21 mouse cellular contexts compared by ENCODE assay signal in genomic region chr2:167187119-167187518, GRCm38 (mm10). TPM values are rescaled to one million over a fixed set of nuclear protein-coding genes. Genes with fewer than 3 reads are reported as not detected.
DNase-seq lines count a peak whose midpoint lies in the region; ATAC-seq and TF ChIP-seq lines count a peak whose summit lies in the region.
"Had no signal": no experiment of that assay in that cellular context is flagged by ENCODE, and none has a peak within 500 bp of the region (broad histone marks: within the 10 kb centered on the region; RNA-seq: fewer than 3 reads in every experiment).

No protein-coding gene starts in this region.

- ATAC-seq in forebrain, postnatal 0 days, result no peak
- ATAC-seq: CD4-positive, CD25-positive, alpha-beta regulatory T cell, adult 4 months; liver, embryonic 12.5 days; Patski had no signal

- intact Hi-C loops in left cerebral cortex, adult 2 months (cut with DNase I), result loop anchor here (5.0 kb wide), 2 partner anchors 50 to 125 kb away; partner anchors contain the start of gene Znfx1

- H3K27me3 ChIP-seq in forebrain, postnatal 0 days (ENCODE audit: insufficient read depth, low read length), result no peaks in the 10 kb centered on the region
- H3K27me3 ChIP-seq in forebrain, embryonic 10.5 days (ENCODE audit: poor library complexity, severe bottlenecking), result peaks cover 70% of the 10 kb centered on the region
- H3K27me3 ChIP-seq: Patski had no signal

- WGBS in forebrain, postnatal 0 days, result 84% methylated on average over 5 of the region's 5 CpGs
- 81% methylated on average over 5 of the region's 5 CpGs for whole genome bisulfite sequencing in forebrain, embryonic 10.5 days
- WGBS in olfactory bulb, adult 2 months, result 62% methylated on average over 5 of the region's 5 CpGs

- TF ChIP-seq POLR2A in olfactory bulb, adult 2 months (IDR thresholded peaks at IDR 0.05; ENCODE audit: insufficient read depth, low read depth, low read length), result no peak

- no peak overlapping the region for H3K4me3 ChIP-seq in forebrain, postnatal 0 days (ENCODE audit: low read depth, low read length)
- H3K4me3 ChIP-seq in forebrain, embryonic 10.5 days, result no peak overlapping the region
- H3K4me3 ChIP-seq in left cerebral cortex, adult 2 months, result peak overlapping the region; percentile 69
- peak overlapping the region; percentile 34 for H3K4me3 ChIP-seq in olfactory bulb, adult 2 months (ENCODE audit: insufficient read depth, low read depth, low read length)
- H3K4me3 ChIP-seq: heart, embryonic 15.5 days; liver, embryonic 12.5 days had no signal

- peaks cover 11% of the 10 kb centered on the region; the same call in 1 of the 2 replicates for H3K36me3 ChIP-seq in forebrain, postnatal 0 days (ENCODE audit: insufficient read depth)
- H3K36me3 ChIP-seq in forebrain, embryonic 10.5 days (replicated peaks), result peaks cover 9% of the 10 kb centered on the region; the same call in 1 of the 2 replicates
- H3K36me3 ChIP-seq: heart, embryonic 15.5 days; liver, embryonic 12.5 days had no signal

- DNase-seq in forebrain, postnatal 0 days, result no peak
- no peak for DNase-seq in forebrain, embryonic 10.5 days (ENCODE audit: extremely low spot score, low spot score)
- no peak for DNase-seq in left cerebral cortex, adult 2 months (ENCODE audit: extremely low spot score in 1 of 2, low spot score in 2 of 2)
- no peak for DNase-seq in left cerebral cortex, adult 8-10 months (ENCODE audit: low spot score in 2 of 2)
- DNase-seq in gastrocnemius, adult 8-10 months (ENCODE audit: low spot score in 2 of 2), result peak; percentile 62 to 75
- no peak for DNase-seq in cerebellum, postnatal 36 days
- DNase-seq in spleen, adult 12 weeks (ENCODE audit: low spot score), result no peak
- DNase-seq: adrenal gland, adult 8-10 months; cerebellum, postnatal 10 days; heart, postnatal 4 days; kidney, adult 18-20 months; kidney, postnatal 10 days; lung, adult 2 months; lung, postnatal 4 days; right cerebral cortex, postnatal 4 days; thymus, postnatal 14 days had no signal

- H3K27ac ChIP-seq in forebrain, postnatal 0 days (ENCODE audit: low read depth, low read length), result no peak overlapping the region
- no peak overlapping the region for H3K27ac ChIP-seq in forebrain, embryonic 10.5 days
- H3K27ac ChIP-seq in left cerebral cortex, adult 2 months, result peak overlapping the region; percentile 93
- peak overlapping the region; percentile 27; the same call in 1 of the 2 replicates for H3K27ac ChIP-seq in olfactory bulb, adult 2 months (ENCODE audit: insufficient read depth, low read depth, low read length)
- H3K27ac ChIP-seq: heart, embryonic 15.5 days; liver, embryonic 12.5 days had no signal

- H3K4me2 ChIP-seq in forebrain, postnatal 0 days (ENCODE audit: low read depth), result 0 out of 2 replicates have a peak overlapping the region, but pooled peaks have one; percentile 3
- H3K4me2 ChIP-seq: heart, embryonic 15.5 days; liver, embryonic 12.5 days had no signal

- no peak for TF ChIP-seq CTCF in forebrain, postnatal 0 days (IDR thresholded peaks at IDR 0.05; ENCODE audit: low read depth)
- no peak for TF ChIP-seq CTCF in left cerebral cortex, adult 2 months (IDR thresholded peaks at IDR 0.05)
- no peak for TF ChIP-seq CTCF in olfactory bulb, adult 2 months (IDR thresholded peaks at IDR 0.05; ENCODE audit: insufficient read depth, low read depth, low read length)

- peaks cover 7% of the 10 kb centered on the region for H3K4me1 ChIP-seq in forebrain, postnatal 0 days (ENCODE audit: insufficient read depth)
- peaks cover 37% of the 10 kb centered on the region for H3K4me1 ChIP-seq in forebrain, embryonic 10.5 days
- H3K4me1 ChIP-seq in olfactory bulb, adult 2 months (ENCODE audit: control insufficient read depth, insufficient read depth, low read length), result peaks cover 45% of the 10 kb centered on the region

- no peaks in the 10 kb centered on the region for H3K9me3 ChIP-seq in forebrain, postnatal 0 days (ENCODE audit: low read length)
- peaks cover 5% of the 10 kb centered on the region; the same call in 1 of the 2 replicates for H3K9me3 ChIP-seq in forebrain, embryonic 10.5 days
- H3K9me3 ChIP-seq: heart, embryonic 15.5 days; liver, embryonic 12.5 days had no signal

- 0 out of 2 replicates have a peak overlapping the region, but pooled peaks have one; percentile 6 for H3K9ac ChIP-seq in forebrain, postnatal 0 days
- H3K9ac ChIP-seq: heart, embryonic 15.5 days; liver, embryonic 12.5 days had no signal

RNA-seq across cellular contexts. Expression of gene Kcnb1, which starts 2.8 kb away (rescaled TPM):
- total RNA-seq in forebrain, postnatal 0 days (2014; rRNA removed), result 15.5 and 21.8 TPM in 2 replicates
- polyA plus RNA-seq in forebrain, postnatal 0 days (2015; fragmentation: Nextera tagmentation; extraction: Ambion mirVana), result 2.9 and 4.1 TPM in 2 replicates
- 0.71 and 0.93 TPM in 2 replicates for polyA plus RNA-seq in forebrain, embryonic 10.5 days (2016; fragmentation: Nextera tagmentation; extraction: Ambion mirVana)
- total RNA-seq in left cerebral cortex, adult 2 months (2021), result 100 to 1,000 TPM; 230 to 237 TPM
- total RNA-seq in left cerebral cortex, adult 8-10 months (2022), result 100 to 1,000 TPM; 158 to 198 (median 179) TPM
- total RNA-seq in gastrocnemius, adult 8-10 months (2022), result 10 to 100 TPM; 15.8 to 28.1 (median 25.7) TPM
- 145 TPM in 1 of 2 replicates, not detected in the other for polyA plus RNA-seq in olfactory bulb, adult 2 months (2012; ENCODE audit: insufficient read depth, insufficient read length, low replicate concordance, missing spikeins)

RNA-seq across cellular contexts. Expression of gene Ptgis, which starts 53.3 kb away (rescaled TPM):
- total RNA-seq in forebrain, postnatal 0 days (2014; rRNA removed), result 2.5 and 4.0 TPM in 2 replicates
- 2.5 and 2.8 TPM in 2 replicates for polyA plus RNA-seq in forebrain, postnatal 0 days (2015; fragmentation: Nextera tagmentation; extraction: Ambion mirVana)
- 13.5 and 13.7 TPM in 2 replicates for polyA plus RNA-seq in forebrain, embryonic 10.5 days (2016; fragmentation: Nextera tagmentation; extraction: Ambion mirVana)
- 1 to 10 TPM; 1.4 to 1.8 TPM for total RNA-seq in left cerebral cortex, adult 2 months (2021)
- 1 to 10 TPM; 1.3 to 2.6 (median 2.1) TPM for total RNA-seq in left cerebral cortex, adult 8-10 months (2022)
- 1 to 10 TPM; 1.1 to 3.3 (median 1.9) TPM for total RNA-seq in gastrocnemius, adult 8-10 months (2022)
- polyA plus RNA-seq in olfactory bulb, adult 2 months (2012; ENCODE audit: insufficient read depth, insufficient read length, low replicate concordance, missing spikeins), result not detected in 2 replicates

Comparison
In these comparisons a context has a peak if more than half of its experiments do, and no peak if none do; other contexts are left out.
1. DNase-seq: peak in gastrocnemius, adult 8-10 months (2 of 2); none in forebrain, postnatal 0 days (single experiment), forebrain, embryonic 10.5 days (single experiment), left cerebral cortex, adult 2 months (0 of 2), left cerebral cortex, adult 8-10 months (0 of 2), cerebellum, postnatal 36 days (0 of 2) and spleen, adult 12 weeks (single experiment).
2. H3K27ac ChIP-seq: peak in left cerebral cortex, adult 2 months (single experiment) and olfactory bulb, adult 2 months (single experiment); none in forebrain, postnatal 0 days (single experiment) and forebrain, embryonic 10.5 days (single experiment).
3. H3K4me3 ChIP-seq: peak in left cerebral cortex, adult 2 months (single experiment) and olfactory bulb, adult 2 months (single experiment); none in forebrain, postnatal 0 days (single experiment) and forebrain, embryonic 10.5 days (single experiment).